Mouse (Mus musculus): ENCODE data around the gene Slc23a4. TPM values are rescaled to one million over a fixed set of nuclear protein-coding genes. Genes with fewer than 3 reads are reported as not detected.

Slc23a4 gene
- polyA plus RNA-seq, 1 experiment from 2014 or later: 0.51 TPM

GRCm38 (mm10) chr6:35010705-35011104 lies 22.5 kb upstream of the Slc23a4 start:
- no peak overlapping the region for H3K4me2 ChIP-seq (ENCODE audit: low read depth, low read length, severe bottlenecking)
- H3K27me3 ChIP-seq (ENCODE audit: control insufficient read depth, insufficient read depth, low read length): no peaks in the 10 kb centered on the region
- H3K9me3 ChIP-seq (ENCODE audit: control insufficient read depth, low read length): no peaks in the 10 kb centered on the region
- no peaks in the 10 kb centered on the region for H3K4me1 ChIP-seq (replicated peaks; ENCODE audit: control insufficient read depth, insufficient read depth, low read length)
- H3K4me3 ChIP-seq (ENCODE audit: low read depth, low read length): no peak overlapping the region
- DNase-seq (ENCODE audit: low spot score) (no peak), ATAC-seq (replicated peaks; ENCODE audit: low FRiP score) (no peak)
- no peaks in the 10 kb centered on the region for H3K36me3 ChIP-seq (ENCODE audit: control insufficient read depth, insufficient read depth, low read length)
- WGBS: 94% methylated on average over 5 of the region's 5 CpGs
- H3K9ac ChIP-seq (ENCODE audit: low read length): no peak overlapping the region
- no peak overlapping the region for H3K27ac ChIP-seq (ENCODE audit: low read depth, low read length)

- no peaks in the 10 kb centered on the region for H3K9me3 ChIP-seq (ENCODE audit: control insufficient read depth, low read length)
- H3K27me3 ChIP-seq (ENCODE audit: control insufficient read depth, insufficient read depth, low read length): no peaks in the 10 kb centered on the region
- no peak overlapping the region for H3K9ac ChIP-seq (ENCODE audit: low read length)
- ATAC-seq (replicated peaks; ENCODE audit: low FRiP score) (no peak), DNase-seq (ENCODE audit: low spot score) (no peak)
- no peak overlapping the region for H3K4me2 ChIP-seq (ENCODE audit: low read depth, low read length, severe bottlenecking)
- WGBS: 86% methylated on average over 18 of the region's 18 CpGs
- H3K36me3 ChIP-seq (ENCODE audit: control insufficient read depth, insufficient read depth, low read length): no peaks in the 10 kb centered on the region
- H3K4me1 ChIP-seq (replicated peaks; ENCODE audit: control insufficient read depth, insufficient read depth, low read length): no peaks in the 10 kb centered on the region
- H3K27ac ChIP-seq (ENCODE audit: low read depth, low read length): no peak overlapping the region
- H3K4me3 ChIP-seq (ENCODE audit: low read depth, low read length): no peak overlapping the region
Measured at GRCm38 (mm10) chr6:35002261-35002669, 14.1 kb upstream of the Slc23a4 start.

GRCm38 (mm10) chr6:34999101-34999500 lies 10.9 kb upstream of the Slc23a4 start:
- 11% methylated on average over 4 of the region's 4 CpGs for WGBS
- Histone ChIP-seq H3K9ac (ENCODE audit: low read length) (no peak overlapping the region), H3K4me2 (ENCODE audit: low read depth, low read length, severe bottlenecking) (no peak overlapping the region), H3K4me1 (replicated peaks; ENCODE audit: control insufficient read depth, insufficient read depth, low read length) (no peaks in the 10 kb centered on the region), H3K36me3 (ENCODE audit: control insufficient read depth, insufficient read depth, low read length) (no peaks in the 10 kb centered on the region), H3K27me3 (ENCODE audit: control insufficient read depth, insufficient read depth, low read length) (no peaks in the 10 kb centered on the region), H3K27ac (ENCODE audit: low read depth, low read length) (no peak overlapping the region), H3K4me3 (ENCODE audit: low read depth, low read length) (no peak overlapping the region), H3K9me3 (ENCODE audit: control insufficient read depth, low read length) (no peaks in the 10 kb centered on the region)
- ATAC-seq (replicated peaks; ENCODE audit: low FRiP score) (no peak), DNase-seq (ENCODE audit: low spot score) (no peak)

GRCm38 (mm10) chr6:34996496-34996895 lies 8.3 kb upstream of the Slc23a4 start:
- Histone ChIP-seq H3K4me3 (ENCODE audit: low read depth, low read length) (no peak overlapping the region), H3K36me3 (ENCODE audit: control insufficient read depth, insufficient read depth, low read length) (no peaks in the 10 kb centered on the region), H3K4me1 (replicated peaks; ENCODE audit: control insufficient read depth, insufficient read depth, low read length) (no peaks in the 10 kb centered on the region), H3K27ac (ENCODE audit: low read depth, low read length) (no peak overlapping the region), H3K27me3 (ENCODE audit: control insufficient read depth, insufficient read depth, low read length) (no peaks in the 10 kb centered on the region), H3K9ac (ENCODE audit: low read length) (no peak overlapping the region), H3K9me3 (ENCODE audit: control insufficient read depth, low read length) (no peaks in the 10 kb centered on the region), H3K4me2 (ENCODE audit: low read depth, low read length, severe bottlenecking) (no peak overlapping the region)
- no peak for ATAC-seq (replicated peaks; ENCODE audit: low FRiP score)
- no peak for DNase-seq (ENCODE audit: low spot score)
- 86% methylated on average over 4 of the region's 4 CpGs for WGBS

- H3K4me1 ChIP-seq (replicated peaks; ENCODE audit: control insufficient read depth, insufficient read depth, low read length): no peaks in the 10 kb centered on the region
- ATAC-seq (replicated peaks; ENCODE audit: low FRiP score) (peak; percentile 84), DNase-seq (ENCODE audit: low spot score) (peak; percentile 89)
- peak overlapping the region; percentile 41 for H3K9ac ChIP-seq (ENCODE audit: low read length)
- H3K4me3 ChIP-seq (ENCODE audit: low read depth, low read length): peak overlapping the region; percentile 21; the same call in 1 of the 2 replicates
- H3K36me3 ChIP-seq (ENCODE audit: control insufficient read depth, insufficient read depth, low read length): no peaks in the 10 kb centered on the region
- H3K9me3 ChIP-seq (ENCODE audit: control insufficient read depth, low read length): no peaks in the 10 kb centered on the region
- H3K27me3 ChIP-seq (ENCODE audit: control insufficient read depth, insufficient read depth, low read length): no peaks in the 10 kb centered on the region
- H3K27ac ChIP-seq (ENCODE audit: low read depth, low read length): no peak overlapping the region
- WGBS: 5% methylated on average over 13 of the region's 13 CpGs
- H3K4me2 ChIP-seq (ENCODE audit: low read depth, low read length, severe bottlenecking): peak overlapping the region; percentile 52
Measured at GRCm38 (mm10) chr6:34995265-34995681, 7.1 kb upstream of the Slc23a4 start.

- WGBS: 88% methylated on average over 5 of the region's 5 CpGs
- no peak for ATAC-seq (replicated peaks; ENCODE audit: low FRiP score)
- Histone ChIP-seq H3K27me3 (ENCODE audit: control insufficient read depth, insufficient read depth, low read length) (no peaks in the 10 kb centered on the region), H3K4me1 (replicated peaks; ENCODE audit: control insufficient read depth, insufficient read depth, low read length) (no peaks in the 10 kb centered on the region), H3K4me3 (ENCODE audit: low read depth, low read length) (no peak overlapping the region), H3K27ac (ENCODE audit: low read depth, low read length) (no peak overlapping the region), H3K9me3 (ENCODE audit: control insufficient read depth, low read length) (no peaks in the 10 kb centered on the region), H3K4me2 (ENCODE audit: low read depth, low read length, severe bottlenecking) (peak overlapping the region; percentile 52), H3K36me3 (ENCODE audit: control insufficient read depth, insufficient read depth, low read length) (no peaks in the 10 kb centered on the region), H3K9ac (ENCODE audit: low read length) (peak overlapping the region; percentile 41)
- no peak for DNase-seq (ENCODE audit: low spot score)
Measured at GRCm38 (mm10) chr6:34994692-34995091, 6.5 kb upstream of the Slc23a4 start.

GRCm38 (mm10) chr6:34989263-34989662 lies 1.1 kb upstream of the Slc23a4 start:
- Histone ChIP-seq H3K4me3 (ENCODE audit: low read depth, low read length) (no peak overlapping the region), H3K4me1 (replicated peaks; ENCODE audit: control insufficient read depth, insufficient read depth, low read length) (peaks cover 5% of the 10 kb centered on the region; the same call in 1 of the 2 replicates), H3K36me3 (ENCODE audit: control insufficient read depth, insufficient read depth, low read length) (no peaks in the 10 kb centered on the region), H3K9me3 (ENCODE audit: control insufficient read depth, low read length) (no peaks in the 10 kb centered on the region), H3K9ac (ENCODE audit: low read length) (no peak overlapping the region), H3K27ac (ENCODE audit: low read depth, low read length) (no peak overlapping the region), H3K4me2 (ENCODE audit: low read depth, low read length, severe bottlenecking) (no peak overlapping the region), H3K27me3 (ENCODE audit: control insufficient read depth, insufficient read depth, low read length) (no peaks in the 10 kb centered on the region)
- WGBS: 75% methylated on average over 6 of the region's 6 CpGs
- no peak for ATAC-seq (replicated peaks; ENCODE audit: low FRiP score)
- DNase-seq (ENCODE audit: low spot score): no peak

- H3K9ac ChIP-seq (ENCODE audit: low read length): no peak overlapping the region
- no peaks in the 10 kb centered on the region for H3K36me3 ChIP-seq (ENCODE audit: control insufficient read depth, insufficient read depth, low read length)
- peak; percentile 43 for DNase-seq (ENCODE audit: low spot score)
- H3K4me2 ChIP-seq (ENCODE audit: low read depth, low read length, severe bottlenecking): no peak overlapping the region
- 93% methylated on average over 12 of the region's 12 CpGs for WGBS
- H3K27ac ChIP-seq (ENCODE audit: low read depth, low read length): no peak overlapping the region
- H3K27me3 ChIP-seq (ENCODE audit: control insufficient read depth, insufficient read depth, low read length): no peaks in the 10 kb centered on the region
- H3K4me3 ChIP-seq (ENCODE audit: low read depth, low read length): no peak overlapping the region
- no peak for ATAC-seq (replicated peaks; ENCODE audit: low FRiP score)
- H3K4me1 ChIP-seq (replicated peaks; ENCODE audit: control insufficient read depth, insufficient read depth, low read length): peaks cover 5% of the 10 kb centered on the region; the same call in 1 of the 2 replicates
- H3K9me3 ChIP-seq (ENCODE audit: control insufficient read depth, low read length): no peaks in the 10 kb centered on the region
Measured at GRCm38 (mm10) chr6:34987085-34987645, 1.0 kb downstream of the Slc23a4 start.

GRCm38 (mm10) chr6:34980661-34981060 lies 7.5 kb downstream of the Slc23a4 start:
- no peaks in the 10 kb centered on the region for H3K36me3 ChIP-seq (ENCODE audit: control insufficient read depth, insufficient read depth, low read length)
- H3K9ac ChIP-seq (ENCODE audit: low read length): no peak overlapping the region
- no peak overlapping the region for H3K27ac ChIP-seq (ENCODE audit: low read depth, low read length)
- no peaks in the 10 kb centered on the region for H3K9me3 ChIP-seq (ENCODE audit: control insufficient read depth, low read length)
- H3K4me1 ChIP-seq (replicated peaks; ENCODE audit: control insufficient read depth, insufficient read depth, low read length): no peaks in the 10 kb centered on the region
- H3K4me3 ChIP-seq (ENCODE audit: low read depth, low read length): no peak overlapping the region
- H3K27me3 ChIP-seq (ENCODE audit: control insufficient read depth, insufficient read depth, low read length): no peaks in the 10 kb centered on the region
- ATAC-seq (replicated peaks; ENCODE audit: low FRiP score) (no peak), DNase-seq (ENCODE audit: low spot score) (peak; percentile 38)
- WGBS: 66% methylated on average over 9 of the region's 9 CpGs
- no peak overlapping the region for H3K4me2 ChIP-seq (ENCODE audit: low read depth, low read length, severe bottlenecking)

Data from forebrain, embryonic 11.5 days (tissue).